12 mouse cellular contexts compared by ENCODE assay signal in the genomic region with DNA sequence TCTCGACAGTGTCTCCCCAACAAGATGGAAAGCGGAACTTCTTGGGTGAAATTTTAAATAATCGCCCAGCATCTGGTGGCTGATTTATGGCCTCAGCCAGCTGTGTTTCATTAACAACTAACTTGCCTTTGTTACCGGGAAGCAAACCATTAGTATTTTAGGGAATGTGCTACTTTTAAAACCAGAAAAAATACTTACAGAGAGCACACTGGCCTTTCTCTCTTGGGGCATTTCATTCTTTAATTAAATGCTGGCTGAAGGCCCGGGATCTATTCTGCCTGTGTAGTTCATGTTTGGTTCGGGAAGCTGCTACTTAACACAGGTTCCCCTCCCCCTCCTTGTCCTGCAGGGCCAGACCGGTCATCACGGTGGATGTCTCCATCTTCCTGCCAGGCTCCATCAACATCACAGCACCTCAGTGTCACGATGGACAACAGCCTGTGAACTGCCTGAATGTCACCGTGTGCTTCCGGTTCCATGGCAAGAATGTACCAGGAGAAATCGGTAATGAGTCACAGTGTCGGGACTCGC.
DNase-seq lines count a peak whose midpoint lies in the region; ATAC-seq and TF ChIP-seq lines count a peak whose summit lies in the region.
"Had no signal": no experiment of that assay in that cellular context is flagged by ENCODE, and none has a peak within 500 bp of the region (broad histone marks: within the 10 kb centered on the region; RNA-seq: fewer than 3 reads in every experiment).

No protein-coding gene starts in this region.

- peak; percentile 92 for DNase-seq in heart, adult 11 months
- no peak for DNase-seq in heart, embryonic 10.5 days (ENCODE audit: low spot score)
- DNase-seq in midbrain, postnatal 0 days (ENCODE audit: low spot score) = peak; percentile 56
- DNase-seq in ovary, adult 18-20 months (ENCODE audit: low spot score) = no peak
- no peak for DNase-seq in right cerebral cortex, adult 18-20 months
- DNase-seq: B cell, adult 2 months; liver; lung, postnatal 36 days had no signal

- no peak overlapping the region for H3K27ac ChIP-seq in heart, embryonic 10.5 days
- H3K27ac ChIP-seq in midbrain, postnatal 0 days (ENCODE audit: low read depth, low read length) = no peak overlapping the region
- H3K27ac ChIP-seq in midbrain, embryonic 13.5 days = no peak overlapping the region
- peak overlapping the region; percentile 76 for H3K27ac ChIP-seq in kidney, embryonic 15.5 days
- H3K27ac ChIP-seq in stomach, embryonic 15.5 days = 0 out of 2 replicates have a peak overlapping the region, but pooled peaks have one; percentile 37

- no peak overlapping the region for H3K9ac ChIP-seq in midbrain, postnatal 0 days (replicated peaks; ENCODE audit: low read length, poor library complexity, severe bottlenecking)
- no peak overlapping the region for H3K9ac ChIP-seq in midbrain, embryonic 13.5 days (replicated peaks)
- no peak overlapping the region for H3K9ac ChIP-seq in kidney, embryonic 15.5 days
- no peak overlapping the region for H3K9ac ChIP-seq in stomach, embryonic 15.5 days

- peaks cover 14% of the 10 kb centered on the region for H3K4me1 ChIP-seq in heart, embryonic 10.5 days
- H3K4me1 ChIP-seq in midbrain, postnatal 0 days (ENCODE audit: insufficient read depth, low read length) = no peaks in the 10 kb centered on the region
- no peaks in the 10 kb centered on the region for H3K4me1 ChIP-seq in midbrain, embryonic 13.5 days (replicated peaks)
- H3K4me1 ChIP-seq in kidney, embryonic 15.5 days = peaks cover 39% of the 10 kb centered on the region
- H3K4me1 ChIP-seq in stomach, embryonic 15.5 days = peaks cover 11% of the 10 kb centered on the region; the same call in 1 of the 2 replicates

- TF ChIP-seq CTCF in midbrain, postnatal 0 days (IDR thresholded peaks at IDR 0.05) = no peak

- no peak overlapping the region for H3K4me3 ChIP-seq in heart, embryonic 10.5 days
- H3K4me3 ChIP-seq in midbrain, postnatal 0 days (ENCODE audit: low read depth, low read length) = no peak overlapping the region
- H3K4me3 ChIP-seq in midbrain, embryonic 13.5 days (replicated peaks) = no peak overlapping the region
- H3K4me3 ChIP-seq in kidney, embryonic 15.5 days (replicated peaks) = no peak overlapping the region
- no peak overlapping the region for H3K4me3 ChIP-seq in stomach, embryonic 15.5 days (replicated peaks)

- H3K4me2 ChIP-seq in midbrain, postnatal 0 days (ENCODE audit: low read depth, low read length, poor library complexity, severe bottlenecking) = no peak overlapping the region
- H3K4me2 ChIP-seq in midbrain, embryonic 13.5 days (replicated peaks) = no peak overlapping the region
- no peak overlapping the region for H3K4me2 ChIP-seq in kidney, embryonic 15.5 days
- H3K4me2 ChIP-seq in stomach, embryonic 15.5 days = no peak overlapping the region

- 76% methylated on average over 14 of the region's 14 CpGs for WGBS in heart, embryonic 10.5 days
- WGBS in midbrain, postnatal 0 days = 67% methylated on average over 14 of the region's 14 CpGs
- WGBS in midbrain, embryonic 13.5 days = 79% methylated on average over 14 of the region's 14 CpGs
- 30% methylated on average over 14 of the region's 14 CpGs for WGBS in kidney, embryonic 15.5 days
- 43% methylated on average over 14 of the region's 14 CpGs for WGBS in stomach, embryonic 15.5 days

- no peak for ATAC-seq in midbrain, postnatal 0 days (ENCODE audit: low FRiP score)
- ATAC-seq in midbrain, embryonic 13.5 days = no peak
- ATAC-seq in kidney, embryonic 15.5 days (replicated peaks; ENCODE audit: low FRiP score) = peak; percentile 37; the same call in 1 of the 2 replicates
- no peak for ATAC-seq in stomach, embryonic 15.5 days (ENCODE audit: insufficient read depth, low FRiP score, low read depth)
- ATAC-seq: forebrain, embryonic 16.5 days had no signal

- peaks cover 6% of the 10 kb centered on the region; the same call in 1 of the 2 replicates for H3K27me3 ChIP-seq in heart, embryonic 10.5 days (ENCODE audit: insufficient read depth, poor library complexity, severe bottlenecking)
- H3K27me3 ChIP-seq in midbrain, postnatal 0 days (ENCODE audit: insufficient read depth, low read length) = no peaks in the 10 kb centered on the region; the same call in 1 of the 2 replicates
- H3K27me3 ChIP-seq in midbrain, embryonic 13.5 days = no peaks in the 10 kb centered on the region
- H3K27me3 ChIP-seq in kidney, embryonic 15.5 days = no peaks in the 10 kb centered on the region
- H3K27me3 ChIP-seq in stomach, embryonic 15.5 days (replicated peaks) = no peaks in the 10 kb centered on the region

- H3K36me3 ChIP-seq in heart, embryonic 10.5 days = peaks cover 28% of the 10 kb centered on the region; the same call in 1 of the 2 replicates
- H3K36me3 ChIP-seq in midbrain, postnatal 0 days (ENCODE audit: insufficient read depth, low read length) = no peaks in the 10 kb centered on the region
- no peaks in the 10 kb centered on the region for H3K36me3 ChIP-seq in midbrain, embryonic 13.5 days
- H3K36me3 ChIP-seq in kidney, embryonic 15.5 days = peaks cover 51% of the 10 kb centered on the region
- peaks cover 7% of the 10 kb centered on the region; the same call in 1 of the 2 replicates for H3K36me3 ChIP-seq in stomach, embryonic 15.5 days

- no peaks in the 10 kb centered on the region for H3K9me3 ChIP-seq in heart, embryonic 10.5 days
- H3K9me3 ChIP-seq in midbrain, postnatal 0 days (ENCODE audit: low read length) = no peaks in the 10 kb centered on the region
- no peaks in the 10 kb centered on the region for H3K9me3 ChIP-seq in midbrain, embryonic 13.5 days
- H3K9me3 ChIP-seq in kidney, embryonic 15.5 days (replicated peaks) = no peaks in the 10 kb centered on the region
- no peaks in the 10 kb centered on the region for H3K9me3 ChIP-seq in stomach, embryonic 15.5 days

Comparison
In these comparisons a context has a peak if more than half of its experiments do, and no peak if none do; other contexts are left out.
1. DNase-seq: peak in heart, adult 11 months (single experiment) and midbrain, postnatal 0 days (single experiment); none in heart, embryonic 10.5 days (single experiment), ovary, adult 18-20 months (single experiment) and right cerebral cortex, adult 18-20 months (single experiment).
2. H3K27ac ChIP-seq: peak in kidney, embryonic 15.5 days (single experiment) and stomach, embryonic 15.5 days (single experiment); none in heart, embryonic 10.5 days (single experiment), midbrain, postnatal 0 days (single experiment) and midbrain, embryonic 13.5 days (single experiment).